Mouse (Mus musculus) liver, adult 2 months (tissue): Measurements from ENCODE around the gene Cxcl12. TPM values are rescaled to one million over a fixed set of nuclear protein-coding genes. Genes with fewer than 3 reads are reported as not detected.

ENCODE experiments used
- DNase-seq: peaks from one replicate; pipeline ENCODE4 v3.0.0-alpha.2; 2011; ENCODE audit warnings: low read depth, low spot score; ENCODE audit errors: extremely low read depth
- H3K27ac ChIP-seq: fragments of 200-500 bp; replicated peaks from 2 replicates; pipeline ENCODE4 v1.5.1; 2012; ENCODE audit warnings: low read depth, mild to moderate bottlenecking, control low read depth, inconsistent platforms, low read length; ENCODE audit not compliant: insufficient read depth
- H3K27me3 ChIP-seq: fragments of 200-500 bp; 2 replicates; pipeline ENCODE4 v1.6.1; 2012; ENCODE audit warnings: mild to moderate bottlenecking, moderate library complexity, low read length, inconsistent platforms; ENCODE audit not compliant: control insufficient read depth, insufficient read depth
- H3K36me3 ChIP-seq: fragments of 200-500 bp; 2 replicates; pipeline ENCODE4 v1.6.1; 2012; ENCODE audit warnings: low read length, inconsistent platforms; ENCODE audit not compliant: control insufficient read depth, insufficient read depth
- H3K4me1 ChIP-seq: fragments of 200-500 bp; 2 replicates; pipeline ENCODE4 v1.6.1; 2011; ENCODE audit warnings: low read length; ENCODE audit not compliant: control insufficient read depth, insufficient read depth
- H3K4me3 ChIP-seq: fragments of 200-500 bp; 2 replicates; pipeline ENCODE4 v1.5.1; 2011; ENCODE audit warnings: low read depth, mild to moderate bottlenecking, control low read depth, low read length, moderate library complexity; ENCODE audit not compliant: insufficient read depth
- H3K79me2 ChIP-seq: fragments of 200-500 bp; 2 replicates; pipeline ENCODE4 v1.6.1; 2012; ENCODE audit warnings: inconsistent platforms, mild to moderate bottlenecking, low read length, moderate library complexity; ENCODE audit not compliant: control insufficient read depth, insufficient read depth
- H3K9ac ChIP-seq: fragments of 200-500 bp; 2 replicates; pipeline ENCODE4 v1.6.1; 2012; ENCODE audit warnings: low read depth, mild to moderate bottlenecking, control low read depth, inconsistent platforms, low read length
- CTCF ChIP-seq: fragments of 200-500 bp; IDR thresholded peaks from 2 replicates; pipeline ENCODE4 v1.5.1; 2011; ENCODE audit warnings: low read depth, low read length, control low read depth
- POLR2A ChIP-seq: fragments of 200-500 bp; IDR thresholded peaks from 2 replicates; pipeline ENCODE4 v1.6.1; 2011; ENCODE audit warnings: low read length, control low read depth; ENCODE audit not compliant: insufficient read depth; ENCODE audit errors: extremely low read depth
- WGBS: fragments of 180-500 bp; shearing (Covaris S2); methylation state at CpG from one replicate; pipeline ENCODE4 v1.1.7; 2018; 5-methylcytosine and 5-hydroxymethylcytosine counted together
- polyA plus RNA-seq: library from polyadenylated mRNA; depleted of rRNA; stranded (reverse); fragments of >200 nt; gene quantifications from 2 replicates; pipeline ENCODE4 v1.2.3, GENCODE M21; 2012
- total RNA-seq: library from RNA; depleted of rRNA; stranded (reverse); fragments of >200 nt; gene quantifications from 2 replicates; pipeline ENCODE4 v1.2.3, GENCODE M21; 2014

The Cxcl12 gene
- total and polyA plus RNA-seq, 2 experiments: 119 to 300 TPM

- no peaks in the 10 kb centered on the region for H3K4me1 ChIP-seq
- no peak overlapping the region for H3K4me3 ChIP-seq
- TF ChIP-seq POLR2A (no peak), CTCF (no peak)
- 85% methylated on average over 4 of the region's 4 CpGs for WGBS
- H3K79me2 ChIP-seq: no peaks in the 10 kb centered on the region
- no peaks in the 10 kb centered on the region for H3K36me3 ChIP-seq
- H3K9ac ChIP-seq: no peak overlapping the region
- no peak overlapping the region for H3K27ac ChIP-seq
- no peaks in the 10 kb centered on the region for H3K27me3 ChIP-seq
- no peak for DNase-seq
Observed at GRCm38 (mm10) chr6:117198871-117199270, 30.5 kb downstream of the Cxcl12 start.

GRCm38 (mm10) chr6:117199718-117200117 lies 31.4 kb downstream of the Cxcl12 start:
- TF ChIP-seq CTCF (no peak), POLR2A (no peak)
- no peak for DNase-seq
- H3K4me1 ChIP-seq: no peaks in the 10 kb centered on the region
- no peaks in the 10 kb centered on the region for H3K79me2 ChIP-seq
- no peak overlapping the region for H3K9ac ChIP-seq
- no peak overlapping the region for H3K27ac ChIP-seq
- H3K36me3 ChIP-seq: no peaks in the 10 kb centered on the region
- no peaks in the 10 kb centered on the region for H3K27me3 ChIP-seq
- WGBS: 13% methylated on average over 2 of the region's 2 CpGs
- no peak overlapping the region for H3K4me3 ChIP-seq

- Histone ChIP-seq H3K27ac (no peak overlapping the region), H3K79me2 (no peaks in the 10 kb centered on the region), H3K36me3 (no peaks in the 10 kb centered on the region), H3K4me3 (no peak overlapping the region), H3K27me3 (no peaks in the 10 kb centered on the region), H3K9ac (no peak overlapping the region), H3K4me1 (no peaks in the 10 kb centered on the region)
- no peak for DNase-seq
- TF ChIP-seq POLR2A (no peak), CTCF (no peak)
- 78% methylated on average over 5 of the region's 5 CpGs for WGBS
Observed at GRCm38 (mm10) chr6:117200916-117201315, 32.6 kb downstream of the Cxcl12 start.

- Histone ChIP-seq H3K27me3 (no peaks in the 10 kb centered on the region), H3K9ac (no peak overlapping the region), H3K4me1 (no peaks in the 10 kb centered on the region), H3K27ac (no peak overlapping the region), H3K36me3 (no peaks in the 10 kb centered on the region), H3K4me3 (no peak overlapping the region), H3K79me2 (no peaks in the 10 kb centered on the region)
- DNase-seq: no peak
- TF ChIP-seq CTCF (no peak), POLR2A (no peak)
- WGBS: 89% methylated on average over 2 of the region's 2 CpGs
Observed at GRCm38 (mm10) chr6:117201396-117201795, 33.1 kb downstream of the Cxcl12 start.

GRCm38 (mm10) chr6:117201859-117202258 lies 33.5 kb downstream of the Cxcl12 start:
- Histone ChIP-seq H3K4me3 (no peak overlapping the region), H3K27me3 (no peaks in the 10 kb centered on the region), H3K27ac (no peak overlapping the region), H3K4me1 (no peaks in the 10 kb centered on the region), H3K9ac (no peak overlapping the region), H3K36me3 (no peaks in the 10 kb centered on the region), H3K79me2 (no peaks in the 10 kb centered on the region)
- WGBS: 92% methylated on average over 8 of the region's 8 CpGs
- no peak for DNase-seq
- no peak for TF ChIP-seq POLR2A
- TF ChIP-seq CTCF: no peak

- Histone ChIP-seq H3K27ac (no peak overlapping the region), H3K4me1 (no peaks in the 10 kb centered on the region), H3K4me3 (no peak overlapping the region), H3K36me3 (no peaks in the 10 kb centered on the region), H3K9ac (no peak overlapping the region), H3K79me2 (no peaks in the 10 kb centered on the region), H3K27me3 (no peaks in the 10 kb centered on the region)
- no peak for DNase-seq
- 81% methylated on average over 2 of the region's 2 CpGs for WGBS
- TF ChIP-seq CTCF (no peak), POLR2A (no peak)
Observed at GRCm38 (mm10) chr6:117202856-117203400, 34.6 kb downstream of the Cxcl12 start.
